ENCODE assay signal across 16 mouse cellular contexts in the genomic region with DNA sequence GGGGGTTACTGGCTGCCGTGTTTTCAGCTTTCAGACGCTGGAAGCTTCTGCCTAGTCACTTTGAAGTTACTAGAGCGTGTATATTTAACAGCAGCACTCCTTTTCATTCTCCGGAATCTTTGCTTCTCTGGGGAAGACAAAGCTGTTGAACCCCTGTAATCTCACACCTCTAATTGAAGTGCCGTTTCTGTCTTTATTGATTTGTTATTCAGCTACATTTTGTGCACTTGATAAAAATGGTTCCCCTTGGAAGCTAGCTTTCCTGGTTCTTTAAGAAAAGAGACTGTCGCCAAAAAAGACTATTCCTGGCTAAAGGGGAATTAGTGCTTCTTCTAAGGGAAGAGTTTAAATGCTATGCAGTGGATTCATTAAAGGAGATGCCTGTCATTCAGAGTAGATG.
"Had no signal": no experiment of that assay in that cellular context is flagged by ENCODE, and none has a peak within 500 bp of the region (broad histone marks: within the 10 kb centered on the region; RNA-seq: fewer than 3 reads in every experiment).

No protein-coding gene starts in this region.

- H3K4me1 ChIP-seq: neural tube, embryonic 13.5 days had no signal

- H3K4me2 ChIP-seq: liver, embryonic 12.5 days; lung, embryonic 14.5 days; neural tube, embryonic 13.5 days had no signal

- H3K27ac ChIP-seq: liver, embryonic 12.5 days; liver, embryonic 14.5 days; midbrain, embryonic 10.5 days; neural tube, embryonic 13.5 days had no signal

- H3K4me3 ChIP-seq: liver, embryonic 12.5 days; midbrain, embryonic 10.5 days; myocyte; neural tube, embryonic 13.5 days had no signal

- H3K9me3 ChIP-seq: liver, embryonic 12.5 days; midbrain, embryonic 10.5 days; neural tube, embryonic 13.5 days had no signal

- DNase-seq: lung, adult 18-20 months; lung, embryonic 14.5 days; lung, postnatal 10 days; lung, postnatal 4 days; right cerebral cortex, adult 18-20 months; right cerebral cortex, postnatal 25 days; right cerebral cortex, postnatal 4 days; spleen, adult 18-20 months; thymus, adult 18-20 months; thymus, postnatal 14 days; thymus, postnatal 36 days had no signal

- ATAC-seq: liver, embryonic 12.5 days had no signal

- H3K27me3 ChIP-seq: liver, embryonic 12.5 days; neural tube, embryonic 13.5 days had no signal

- H3K9ac ChIP-seq: liver, embryonic 12.5 days; liver, embryonic 14.5 days; lung, embryonic 14.5 days; neural tube, embryonic 13.5 days had no signal
